Mouse (Mus musculus): ENCODE measurements around the gene Gca.
A peak's percentile ranks its signal among the peaks of the same experiment; 100 is the strongest.

Gene Gca

GRCm38 (mm10) chr2:62664135-62664670 is at the start of gene Gca:
Gca (plus strand) TSS chr2:62664285.
- peak; percentile 87 for DNase-seq

- DNase-seq: no peak
These were observed 45.1 kb upstream of the Gca start for GRCm38 (mm10) chr2:62618934-62619341.

GRCm38 (mm10) chr2:62619679-62620078 is 44.4 kb upstream of the Gca start:
- DNase-seq: no peak

GRCm38 (mm10) chr2:62623024-62623441 is 41.1 kb upstream of the Gca start:
- DNase-seq: no peak

- DNase-seq: no peak
These were observed 36.4 kb upstream of the Gca start for GRCm38 (mm10) chr2:62627728-62628127.

GRCm38 (mm10) chr2:62628356-62628755 is 35.7 kb upstream of the Gca start:
- no peak for DNase-seq

- no peak for DNase-seq
These were observed 33.6 kb upstream of the Gca start for GRCm38 (mm10) chr2:62630446-62630845.

GRCm38 (mm10) chr2:62639869-62640268 is 24.2 kb upstream of the Gca start:
- no peak for DNase-seq

GRCm38 (mm10) chr2:62643405-62644305 is 20.4 kb upstream of the Gca start:
- peak; percentile 84 for DNase-seq

- DNase-seq: no peak
These were observed 19.2 kb upstream of the Gca start for GRCm38 (mm10) chr2:62644891-62645290.

- peak; percentile 34 for DNase-seq
These were observed 18.6 kb upstream of the Gca start for GRCm38 (mm10) chr2:62645475-62645874.

GRCm38 (mm10) chr2:62646014-62646645 is 18.0 kb upstream of the Gca start, which contains the start of gene Ifih1:
Ifih1 (minus strand) TSS chr2:62646255.
- peak; percentile 85 for DNase-seq

GRCm38 (mm10) chr2:62646671-62647289 is 17.3 kb upstream of the Gca start:
- DNase-seq: no peak

GRCm38 (mm10) chr2:62651890-62652289 is 12.2 kb upstream of the Gca start:
- DNase-seq: no peak

GRCm38 (mm10) chr2:62652466-62652865 is 11.6 kb upstream of the Gca start:
- DNase-seq: no peak

- peak; percentile 70 for DNase-seq
These were observed 9.4 kb upstream of the Gca start for GRCm38 (mm10) chr2:62654519-62655338.

GRCm38 (mm10) chr2:62656072-62656471 is 8.0 kb upstream of the Gca start:
- DNase-seq: no peak

GRCm38 (mm10) chr2:62660565-62660964 is 3.5 kb upstream of the Gca start:
- no peak for DNase-seq

- DNase-seq: no peak
These were observed 1.5 kb upstream of the Gca start for GRCm38 (mm10) chr2:62662560-62662959.

- no peak for DNase-seq
These were observed 754 bp downstream of the Gca start for GRCm38 (mm10) chr2:62664839-62665238.

- DNase-seq: no peak
These were observed 1.5 kb downstream of the Gca start for GRCm38 (mm10) chr2:62665536-62665935.

- DNase-seq: no peak
These were observed 5.8 kb downstream of the Gca start for GRCm38 (mm10) chr2:62669848-62670247.
